Mouse (Mus musculus) cerebellum, adult 2 months (tissue): Measurements from ENCODE around the gene Syngr3.
A peak's percentile ranks its signal among the peaks of the same experiment; 100 is the strongest.

Experiments used
- CTCF ChIP-seq: fragments of 200-500 bp; IDR thresholded peaks from 2 replicates; pipeline ENCODE4 v1.5.1; 2011; ENCODE audit warnings: low read depth, mild to moderate bottlenecking, control low read depth, low read length, moderate library complexity, borderline replicate concordance; ENCODE audit not compliant: insufficient read depth
- POLR2A ChIP-seq: fragments of 200-500 bp; IDR thresholded peaks from 2 replicates; pipeline ENCODE4 v1.6.1; 2011; ENCODE audit warnings: low read length, control low read depth, borderline replicate concordance; ENCODE audit not compliant: insufficient read depth

- no peak for TF ChIP-seq CTCF
- TF ChIP-seq POLR2A, result peak; percentile 96
Observed at GRCm38 (mm10) chr17:24719494-24720222, 29.9 kb upstream of the Syngr3 start.
